Mouse (Mus musculus) kidney, postnatal 10 days (tissue): ENCODE data around the gene Bfsp1.

Experiments used
- DNase-seq: peaks from one replicate; pipeline ENCODE4 v3.0.0; 2021; ENCODE audit warnings: mixed read lengths

Bfsp1 gene

GRCm38 (mm10) chr2:143852295-143853275, 10.4 kb downstream of the Bfsp1 start:
- DNase-seq = no peak

- DNase-seq = no peak
Observed at GRCm38 (mm10) chr2:143851354-143852221, 11.4 kb downstream of the Bfsp1 start.

- DNase-seq = no peak
Observed at GRCm38 (mm10) chr2:143847291-143847690, 15.7 kb downstream of the Bfsp1 start.

- peak; percentile 78 for DNase-seq
Observed at GRCm38 (mm10) chr2:143846799-143847198, 16.2 kb downstream of the Bfsp1 start.

GRCm38 (mm10) chr2:143844779-143845178, 18.2 kb downstream of the Bfsp1 start:
- DNase-seq = no peak

GRCm38 (mm10) chr2:143841536-143841935, 21.4 kb downstream of the Bfsp1 start:
- DNase-seq = no peak

- DNase-seq = no peak
Observed at GRCm38 (mm10) chr2:143840895-143841294, 22.1 kb downstream of the Bfsp1 start.

- DNase-seq = no peak
Observed at GRCm38 (mm10) chr2:143839458-143839857, 23.5 kb downstream of the Bfsp1 start.

GRCm38 (mm10) chr2:143838698-143839097, 24.3 kb downstream of the Bfsp1 start:
- peak; percentile 44 for DNase-seq

GRCm38 (mm10) chr2:143837291-143837701, 25.7 kb downstream of the Bfsp1 start:
- DNase-seq = peak; percentile 82

- DNase-seq = no peak
Observed at GRCm38 (mm10) chr2:143835820-143836219, 27.2 kb downstream of the Bfsp1 start.

- DNase-seq = no peak
Observed at GRCm38 (mm10) chr2:143834082-143834481, 28.9 kb downstream of the Bfsp1 start.

GRCm38 (mm10) chr2:143832721-143833120, 30.3 kb downstream of the Bfsp1 start:
- no peak for DNase-seq

- no peak for DNase-seq
Observed at GRCm38 (mm10) chr2:143831645-143832044, 31.3 kb downstream of the Bfsp1 start.

- DNase-seq = no peak
Observed at GRCm38 (mm10) chr2:143813461-143813860, 49.5 kb downstream of the Bfsp1 start.

- DNase-seq = no peak
Observed at GRCm38 (mm10) chr2:143812262-143812661, 50.7 kb downstream of the Bfsp1 start.

- DNase-seq = no peak
Observed at GRCm38 (mm10) chr2:143808789-143809188, 54.2 kb downstream of the Bfsp1 start.

GRCm38 (mm10) chr2:143806924-143807664, 55.9 kb downstream of the Bfsp1 start:
- DNase-seq = no peak

- peak; percentile 35 for DNase-seq
Observed at GRCm38 (mm10) chr2:143806140-143806923, 56.6 kb downstream of the Bfsp1 start.

- no peak for DNase-seq
Observed at GRCm38 (mm10) chr2:143801097-143801496, 61.9 kb downstream of the Bfsp1 start.

- DNase-seq = no peak
Observed at GRCm38 (mm10) chr2:143796335-143797013, 66.5 kb downstream of the Bfsp1 start.
